Mouse (Mus musculus) A20 (cell line): ENCODE data around the gene Cdc14b.
A peak's percentile ranks its signal among the peaks of the same experiment; 100 is the strongest.

Source experiments
- DNase-seq: peaks from one replicate; pipeline ENCODE4 v3.0.0-alpha.2; 2011; ENCODE audit warnings: low read depth, low spot score

The Cdc14b gene

DNA sequence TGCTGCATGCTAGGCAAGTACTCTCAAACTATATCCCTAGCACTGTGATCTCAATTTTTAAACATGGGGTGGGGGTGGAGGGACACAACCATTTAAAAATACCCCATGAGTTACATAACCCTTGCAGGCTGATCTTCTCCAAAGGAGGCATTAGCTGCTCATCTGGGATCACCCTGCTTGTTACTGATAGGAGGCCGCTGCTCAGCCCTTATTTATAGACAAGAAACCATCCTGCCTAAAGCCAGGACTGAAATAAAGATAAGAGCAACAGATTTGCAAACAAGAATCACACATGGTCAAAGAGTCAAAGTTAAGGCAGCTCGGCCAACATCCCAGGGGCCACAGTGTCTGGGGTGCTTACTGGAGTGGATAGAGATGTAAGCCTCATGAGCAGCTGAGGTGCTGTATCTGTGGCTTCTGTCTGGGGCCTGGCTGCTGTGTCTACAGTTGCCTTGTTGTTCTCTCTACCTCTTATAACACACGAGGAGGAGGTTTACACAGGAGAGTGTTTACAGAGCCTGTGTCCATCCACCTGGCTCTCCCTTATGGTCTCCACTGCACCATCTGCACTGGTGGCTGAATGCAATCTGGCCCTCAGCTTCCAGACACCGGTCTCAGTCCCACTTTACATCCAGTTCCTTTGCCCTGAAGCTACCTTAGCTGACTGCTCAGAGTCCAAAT, 38.0 kb downstream of the Cdc14b start:
- DNase-seq = peak; percentile 43

DNA sequence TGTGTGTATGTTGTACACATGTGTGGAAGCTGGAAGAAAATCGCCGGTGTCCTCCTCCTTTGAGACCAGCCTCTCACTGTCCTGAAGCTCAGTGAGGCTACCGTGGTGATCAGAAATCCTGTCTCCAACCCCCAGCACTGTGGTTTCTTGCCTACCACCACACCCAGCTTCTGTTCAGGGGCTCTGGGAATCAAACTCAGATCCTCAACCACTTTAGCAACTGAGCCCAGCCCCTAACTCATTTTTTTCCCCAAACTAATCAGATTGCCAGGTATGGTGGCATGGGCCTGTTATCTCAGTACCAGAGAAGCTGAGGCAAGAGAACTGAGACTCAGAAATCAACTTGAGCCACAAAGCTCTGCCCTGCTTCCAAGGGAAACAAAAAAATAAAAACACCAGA, 39.3 kb downstream of the Cdc14b start:
- no peak for DNase-seq

DNA sequence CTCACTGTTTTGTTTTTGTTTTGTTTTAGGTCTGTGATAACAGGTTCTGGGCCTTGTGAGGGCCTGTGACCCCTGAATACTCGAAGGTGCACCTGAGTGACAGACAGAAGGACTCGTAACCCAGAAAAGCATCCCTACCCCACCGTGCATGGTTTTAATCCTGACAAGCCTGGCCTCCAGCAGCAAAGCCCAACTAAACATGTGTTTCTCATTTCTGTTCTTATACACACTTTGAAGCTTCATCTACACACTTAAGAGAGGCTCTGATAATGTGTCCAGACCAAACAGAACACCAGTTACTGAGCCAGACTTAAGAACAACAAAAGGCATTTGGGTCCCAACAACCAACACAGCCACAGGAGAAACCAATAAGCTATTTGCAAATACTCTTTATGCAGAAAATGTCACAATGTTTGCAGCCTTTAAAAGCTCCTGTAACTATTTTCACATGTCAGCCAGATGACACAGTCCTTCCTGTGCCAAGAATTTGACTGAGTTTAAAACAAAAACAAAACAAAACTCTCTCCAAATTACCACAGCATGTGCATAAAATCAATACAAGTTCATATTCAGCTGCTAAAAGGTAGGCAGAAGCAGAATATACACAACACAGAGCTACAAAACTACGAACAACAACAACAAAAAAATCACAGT, 39.9 kb downstream of the Cdc14b start:
- no peak for DNase-seq

DNA sequence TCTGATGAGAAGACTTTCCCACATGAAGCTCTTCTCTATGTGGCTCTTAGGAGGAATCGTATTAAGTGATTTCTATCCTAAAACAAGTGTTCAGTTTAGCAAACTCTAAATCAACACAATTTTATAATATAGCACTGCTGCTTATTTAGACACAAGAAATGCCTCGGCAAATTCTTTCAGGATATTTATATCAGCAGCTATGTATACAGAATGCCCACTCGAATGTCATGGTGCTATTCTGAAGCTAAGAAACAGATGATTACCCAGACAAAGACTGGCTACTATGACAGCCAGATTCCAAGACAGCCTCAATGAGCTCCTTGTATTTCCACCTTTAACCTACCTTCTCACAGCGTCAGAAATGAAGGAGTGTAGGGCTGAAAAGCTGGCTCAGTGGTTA, 42.0 kb downstream of the Cdc14b start:
- DNase-seq = no peak

DNA sequence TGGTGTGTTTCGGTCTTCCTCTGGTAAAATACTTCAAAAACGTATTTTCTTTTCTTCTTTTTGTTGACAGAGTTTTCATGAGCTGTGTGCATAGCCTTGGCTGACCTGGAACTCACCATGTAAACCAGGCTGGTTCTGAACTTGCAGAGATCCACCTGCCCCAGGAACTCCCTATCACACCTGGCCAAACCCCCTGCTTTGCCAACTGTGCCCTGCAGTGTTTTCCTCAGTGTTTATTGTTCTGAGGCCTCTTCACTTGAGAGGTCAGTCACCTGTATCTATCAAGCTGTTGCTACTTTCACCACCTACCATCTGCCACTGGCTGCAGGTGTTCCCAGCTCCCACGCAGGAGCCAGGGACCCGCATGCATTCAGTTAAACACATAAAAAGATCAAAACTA, 48.4 kb downstream of the Cdc14b start:
- DNase-seq = no peak

DNA sequence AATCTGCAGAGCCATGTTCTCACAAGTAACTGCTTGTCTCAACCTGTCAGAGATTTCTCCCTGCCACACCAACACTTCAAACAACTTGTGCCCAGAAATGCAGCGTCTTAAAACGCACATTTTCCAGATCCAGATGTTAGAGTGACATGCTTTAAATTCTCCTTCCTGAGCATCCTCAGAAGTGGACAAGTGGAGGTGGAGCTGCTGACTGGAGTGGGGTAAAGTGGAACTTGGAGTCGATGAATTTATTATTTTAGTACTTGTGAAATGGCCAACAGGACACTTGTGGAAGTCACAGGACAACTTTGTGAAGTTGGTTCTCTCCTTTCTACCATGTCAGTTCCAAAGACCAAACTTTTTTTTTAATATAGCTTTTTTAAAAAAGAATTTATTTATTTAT, 49.4 kb downstream of the Cdc14b start:
- no peak for DNase-seq

DNA sequence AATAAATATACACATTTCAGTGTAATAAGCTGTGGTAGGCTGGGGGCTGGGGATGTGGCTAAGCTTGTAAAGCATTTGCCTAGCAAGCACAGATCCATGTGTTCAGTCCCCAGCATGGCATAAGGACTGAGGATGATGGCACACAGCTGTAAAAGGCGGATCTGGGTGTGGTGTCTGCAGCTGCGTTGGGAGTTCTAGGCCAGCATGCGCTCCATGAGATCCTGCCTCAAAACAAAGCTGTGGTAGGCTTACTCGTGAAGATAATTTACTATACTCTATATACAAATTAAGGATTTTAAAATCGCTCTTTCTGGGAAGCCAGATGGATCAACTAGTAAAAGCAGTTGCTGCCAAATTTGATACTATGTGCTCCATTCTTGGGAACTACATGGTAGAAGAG, 60.2 kb downstream of the Cdc14b start:
- DNase-seq = no peak

DNA sequence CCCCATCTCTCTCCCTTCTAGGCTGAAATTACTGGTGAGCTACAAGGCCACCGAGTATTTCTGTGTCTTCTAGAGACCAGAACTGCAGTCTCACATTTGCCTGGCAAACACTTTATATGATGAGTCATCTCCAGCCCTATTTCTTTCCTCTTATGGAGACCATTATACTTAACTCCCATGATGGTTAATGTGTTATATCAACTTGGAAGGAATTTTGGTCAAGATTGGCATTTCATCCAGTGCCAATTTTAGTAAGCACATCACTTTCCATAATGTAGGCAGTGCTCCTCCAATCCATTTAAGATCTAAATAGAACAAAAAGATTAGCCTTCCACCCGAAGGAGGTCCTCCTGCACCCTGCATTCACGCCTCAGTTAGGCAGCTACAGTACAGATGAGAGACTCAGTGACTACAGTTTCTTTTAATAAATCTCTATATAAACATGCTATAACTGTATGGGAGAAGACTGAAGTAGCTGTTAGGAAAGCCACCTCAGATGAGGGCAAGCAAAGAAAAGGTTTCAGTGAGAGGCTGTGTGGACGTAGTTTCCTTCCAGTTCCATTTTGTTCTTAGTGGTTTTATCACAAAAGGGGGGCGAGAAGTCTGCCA, 63.0 kb downstream of the Cdc14b start:
- no peak for DNase-seq

DNA sequence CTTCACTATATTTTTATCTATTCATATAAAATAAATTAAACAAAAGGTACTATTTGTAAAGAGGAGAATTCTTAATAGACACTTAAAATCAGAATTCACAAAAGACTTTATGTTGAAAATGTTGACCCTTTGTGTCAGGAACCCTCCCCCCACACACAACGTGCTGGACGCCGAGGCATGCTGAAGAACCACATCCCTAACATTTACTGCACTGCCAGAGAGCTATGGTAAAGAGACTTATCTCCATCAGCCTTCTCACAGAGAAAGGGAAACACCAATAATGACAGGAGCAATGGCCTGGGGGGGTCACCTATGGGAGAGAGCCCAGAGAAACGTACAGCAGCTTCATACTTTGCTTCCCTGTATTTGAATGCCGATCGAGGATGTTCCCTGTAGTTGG, 66.9 kb downstream of the Cdc14b start:
- no peak for DNase-seq

DNA sequence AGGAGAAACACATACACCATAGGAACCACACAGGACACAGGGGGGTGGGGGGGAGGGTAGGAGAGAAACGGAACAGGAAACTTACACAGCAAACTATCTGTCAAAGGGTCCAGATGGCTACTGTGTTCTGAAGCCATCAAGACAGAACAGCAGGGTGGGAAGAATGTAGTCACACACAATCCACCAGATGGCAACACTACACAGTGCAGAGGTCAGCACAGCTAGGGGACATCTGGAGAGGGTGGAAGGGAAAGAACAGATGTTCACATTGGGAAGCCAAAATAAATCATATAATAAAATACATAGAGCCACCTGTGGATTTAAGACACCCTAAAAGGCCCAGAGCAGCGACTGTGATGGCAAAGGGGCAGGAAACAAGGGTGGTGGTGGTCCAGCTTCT, 69.9 kb downstream of the Cdc14b start:
- DNase-seq = peak; percentile 44

DNA sequence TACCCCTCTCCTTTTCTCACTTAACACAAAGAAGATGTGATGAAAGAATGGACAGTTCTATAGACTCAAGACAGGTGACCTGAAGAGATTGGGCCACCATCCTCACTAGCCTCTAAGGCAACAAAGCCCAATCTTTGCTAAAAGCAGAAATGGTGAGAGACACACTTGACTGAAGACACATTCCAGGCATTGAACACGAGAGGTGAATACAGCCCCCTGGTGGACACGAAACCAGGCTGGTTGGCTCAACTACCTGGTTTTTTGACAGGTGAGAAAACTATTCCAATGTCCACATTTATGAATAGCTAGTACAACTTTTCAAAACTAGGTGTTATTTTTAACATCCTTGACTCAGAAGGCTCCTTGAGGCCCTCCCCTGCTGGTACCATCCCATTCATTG, 70.4 kb downstream of the Cdc14b start:
- no peak for DNase-seq

DNA sequence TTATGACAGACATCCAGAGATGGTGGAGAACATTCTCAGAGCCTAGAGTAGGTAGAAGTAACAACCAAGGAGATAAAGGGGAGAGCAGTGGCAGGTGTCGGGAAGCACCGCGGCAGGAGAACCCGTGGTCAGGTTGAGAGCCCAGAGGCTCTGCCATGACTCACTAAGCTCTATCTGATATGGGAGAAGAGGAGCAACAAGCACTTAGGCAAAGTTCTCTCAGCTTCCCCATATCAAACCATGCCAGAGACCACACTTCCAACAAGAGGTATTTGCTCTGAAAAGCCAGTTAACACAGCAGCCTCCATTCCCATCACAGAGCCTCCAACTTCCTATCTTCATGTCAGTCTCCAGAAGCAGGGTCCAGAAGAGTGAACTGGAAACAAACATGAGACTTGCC, 74.2 kb downstream of the Cdc14b start:
- no peak for DNase-seq

DNA sequence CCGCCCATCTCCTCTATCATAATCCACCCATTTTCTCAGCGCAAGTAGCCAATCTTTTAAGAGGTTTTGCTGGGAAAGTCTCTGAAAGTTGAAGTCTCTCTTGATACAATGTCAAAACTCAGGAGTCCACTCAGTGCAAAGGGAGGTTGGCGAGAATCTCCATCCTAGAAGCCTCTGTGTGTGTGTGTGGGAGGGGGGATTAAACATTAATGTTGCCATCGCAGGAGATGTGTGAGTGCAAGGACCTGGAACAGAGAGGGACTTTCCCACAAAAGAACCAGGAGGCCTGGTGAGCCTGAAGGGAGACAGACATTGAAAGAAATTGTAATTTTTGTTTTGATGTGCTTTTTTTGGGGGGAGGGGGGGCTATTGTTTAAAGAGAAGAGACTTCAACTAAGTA, 76.8 kb downstream of the Cdc14b start:
- DNase-seq = no peak

DNA sequence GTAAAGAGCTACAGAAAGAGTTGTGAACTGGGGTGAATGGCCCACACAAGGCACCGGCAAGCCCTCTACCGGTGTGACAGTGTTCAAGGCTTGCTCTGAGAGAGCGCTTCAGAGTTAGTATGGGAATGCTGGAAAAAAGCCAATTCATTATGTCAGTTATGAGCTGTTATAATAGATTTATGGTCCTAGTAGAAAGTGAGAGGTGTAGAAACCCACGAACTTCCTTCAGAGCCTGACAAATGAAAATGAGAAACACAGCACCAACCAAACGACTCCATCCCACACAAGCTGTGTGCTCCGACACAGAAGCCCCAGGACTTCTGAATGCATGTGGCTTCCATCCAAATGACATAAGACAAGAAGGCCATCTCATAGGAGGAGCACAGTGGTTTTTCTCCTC, 77.2 kb downstream of the Cdc14b start:
- DNase-seq = no peak

DNA sequence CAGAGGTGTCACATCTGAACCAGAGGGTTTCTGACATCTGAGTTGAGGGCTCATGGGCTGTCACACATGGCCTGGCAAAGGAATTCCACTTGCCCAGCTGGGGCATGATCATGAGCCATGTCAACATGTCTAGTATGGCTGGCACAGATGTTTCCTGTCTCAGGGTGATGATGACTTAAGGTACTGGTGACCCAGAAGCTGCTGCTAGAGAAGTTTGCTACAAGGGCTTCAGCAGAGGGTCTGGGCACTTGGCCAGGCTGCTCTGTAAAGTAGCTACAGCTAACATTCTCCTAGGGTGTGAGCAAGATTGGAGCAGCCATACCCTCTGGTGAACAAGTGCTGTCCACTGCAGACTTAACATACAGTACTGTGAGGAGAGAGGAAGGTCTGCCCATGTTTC, 88.0 kb downstream of the Cdc14b start:
- peak; percentile 33 for DNase-seq

DNA sequence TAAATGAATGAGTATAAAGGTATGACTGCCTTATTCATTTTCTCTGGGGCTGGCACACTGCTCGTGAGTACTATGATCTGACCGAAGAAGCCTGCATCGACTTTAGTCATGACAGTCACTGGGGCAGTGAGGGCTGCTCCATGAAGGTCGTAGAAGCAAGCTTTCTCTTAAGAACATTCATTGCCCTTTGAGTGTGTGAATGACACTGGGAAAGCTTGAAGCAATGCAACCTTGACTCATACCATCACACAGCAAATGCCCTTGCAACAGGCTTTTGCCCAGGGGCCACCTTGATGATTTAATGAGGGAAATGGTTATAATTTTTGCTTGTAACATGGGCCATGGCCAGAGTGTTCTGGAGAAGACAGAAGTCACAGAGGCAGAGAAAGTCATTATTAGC, 88.6 kb downstream of the Cdc14b start:
- no peak for DNase-seq

DNA sequence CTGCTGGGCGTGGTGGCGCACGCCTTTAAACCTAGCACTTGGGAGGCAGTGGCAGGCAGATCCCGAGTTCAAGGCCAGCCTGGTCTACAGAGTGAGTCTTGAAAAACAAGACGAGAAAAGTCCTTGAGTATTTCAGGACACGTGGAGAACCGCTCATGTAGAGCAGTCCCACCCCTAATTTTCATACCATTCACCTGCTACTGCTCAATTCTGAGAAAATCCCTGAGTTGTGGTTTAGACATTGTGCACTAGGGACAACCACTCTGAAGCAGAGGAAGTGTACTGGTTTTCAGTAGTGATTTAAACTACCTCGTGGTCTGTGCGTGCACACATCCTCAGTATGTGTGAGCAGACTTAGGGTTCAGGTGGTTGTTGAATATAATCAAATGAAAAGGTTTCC, 89.5 kb downstream of the Cdc14b start:
- DNase-seq = peak; percentile 66

DNA sequence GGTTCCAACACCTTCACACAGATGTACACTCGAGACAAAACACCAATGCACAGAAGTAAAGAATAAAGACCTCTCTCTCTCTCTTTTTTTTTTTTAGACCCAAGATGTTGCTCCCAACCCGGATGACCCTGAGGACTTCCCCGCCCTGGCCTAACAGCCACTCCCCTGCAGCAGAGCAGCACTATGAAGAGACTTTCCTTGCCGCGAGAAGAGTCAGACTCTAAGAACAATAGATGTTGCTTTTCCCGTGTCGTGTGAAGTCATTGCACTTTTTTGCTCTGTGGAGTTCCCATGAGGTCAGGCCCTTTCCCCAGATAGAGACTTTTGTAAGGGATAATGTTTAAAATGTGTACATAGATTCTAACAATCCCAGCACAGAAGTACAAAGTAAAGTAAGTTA, 89.9 kb downstream of the Cdc14b start:
- no peak for DNase-seq

DNA sequence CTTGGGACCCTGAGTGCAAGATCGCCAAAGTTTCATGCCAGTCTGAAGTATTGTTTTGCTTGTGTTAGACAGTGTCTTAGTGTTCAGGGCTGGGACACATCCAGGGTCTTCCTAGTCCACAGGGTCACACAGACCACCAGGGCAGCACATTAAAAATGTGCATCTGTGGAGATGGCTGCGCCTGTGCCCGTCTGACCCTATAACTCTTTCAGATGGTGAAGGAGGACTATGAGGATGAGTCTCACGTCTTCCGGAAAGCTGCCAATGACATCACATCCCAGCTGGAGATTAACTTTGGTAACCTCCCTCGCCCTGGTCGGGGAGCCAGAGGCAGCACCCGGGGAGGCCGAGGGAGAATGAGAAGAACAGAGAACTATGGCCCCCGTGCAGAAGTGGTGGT, 90.7 kb downstream of the Cdc14b start:
- DNase-seq = no peak

DNA sequence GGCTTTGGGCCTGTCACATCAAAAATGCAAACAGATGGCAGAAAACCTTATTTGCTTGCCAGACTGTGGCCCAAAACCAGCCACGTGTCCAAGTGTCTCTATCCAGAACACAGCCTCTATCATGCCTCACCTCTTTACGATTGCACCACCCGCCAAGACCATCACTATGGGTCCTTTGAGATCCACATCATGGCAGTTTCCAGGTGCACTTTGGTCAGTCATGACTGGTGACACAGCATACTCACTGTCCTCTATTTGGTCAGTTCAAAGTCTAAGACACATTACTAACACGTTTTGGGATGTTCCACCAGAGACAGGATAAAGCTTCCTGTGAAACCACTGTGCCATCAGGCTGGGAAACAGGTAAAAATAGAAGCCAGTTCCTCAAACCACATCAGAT, 91.5 kb downstream of the Cdc14b start:
- no peak for DNase-seq

DNA sequence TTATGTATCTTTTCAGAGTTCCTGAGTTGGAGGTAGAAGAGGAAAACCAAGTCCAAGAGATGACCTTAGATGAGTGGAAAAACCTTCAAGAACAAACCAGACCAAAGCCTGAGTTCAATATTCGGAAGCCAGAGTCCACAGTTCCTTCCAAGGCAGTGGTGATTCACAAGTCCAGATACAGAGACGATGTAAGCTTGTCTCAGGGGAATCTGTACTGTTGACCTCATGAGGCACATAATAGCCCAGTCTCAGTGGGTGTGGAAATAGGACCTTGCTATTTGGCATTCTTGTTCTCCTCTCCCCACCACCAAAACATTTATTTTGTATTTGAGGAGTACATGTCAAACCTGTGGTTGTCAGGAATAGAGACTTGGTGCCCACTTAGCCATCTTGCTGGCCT, 93.0 kb downstream of the Cdc14b start:
- DNase-seq = no peak

DNA sequence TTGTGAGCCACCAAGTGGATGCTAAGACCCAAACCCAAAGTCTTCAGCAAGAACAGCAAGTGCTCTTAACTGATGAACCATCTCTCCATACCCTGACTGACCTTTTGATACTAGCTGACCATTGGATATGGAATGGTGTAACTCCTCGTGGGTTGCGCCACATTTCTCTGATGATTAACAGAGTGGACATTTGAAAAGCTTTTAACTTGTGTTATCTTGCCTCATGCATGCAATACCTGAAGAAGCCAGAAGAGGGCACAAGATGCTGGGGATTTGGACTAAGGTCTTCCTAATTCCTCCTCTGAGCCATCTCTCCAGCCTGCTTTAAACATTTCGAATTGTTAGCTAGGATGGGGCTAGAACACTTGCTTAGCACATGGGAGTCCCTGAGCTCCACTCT, 94.2 kb downstream of the Cdc14b start:
- peak; percentile 76 for DNase-seq

DNA sequence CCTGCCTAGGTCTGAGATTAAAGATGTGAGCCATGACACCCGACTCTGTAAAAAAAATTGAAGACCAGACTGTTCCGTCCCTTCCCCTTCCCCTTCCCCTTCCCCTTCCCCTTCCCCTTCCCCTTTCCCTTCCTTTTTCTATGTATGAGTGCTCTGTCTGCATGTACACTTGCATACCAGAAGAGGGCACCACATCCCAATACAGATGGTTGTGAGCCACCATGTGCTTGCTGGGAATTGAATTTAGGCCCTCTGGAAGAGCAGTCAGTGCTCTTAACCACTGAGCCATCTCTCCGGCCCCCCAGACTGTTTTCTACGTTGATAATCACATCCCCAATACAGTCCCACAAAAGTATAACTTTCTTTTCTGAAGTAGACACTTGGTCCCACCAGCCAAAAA, 94.8 kb downstream of the Cdc14b start:
- DNase-seq = peak; percentile 80
